ENCODE assay signal across 10 mouse cellular contexts in genomic region chr9:72812594-72813570, GRCm38 (mm10). TPM values are rescaled to one million over a fixed set of nuclear protein-coding genes. Genes with fewer than 3 reads are reported as not detected.
A peak's percentile ranks its signal among the peaks of the same experiment; 100 is the strongest.
DNase-seq lines count a peak whose midpoint lies in the region.
"Had no signal": no experiment of that assay in that cellular context is flagged by ENCODE, and none has a peak within 500 bp of the region (broad histone marks: within the 10 kb centered on the region; RNA-seq: fewer than 3 reads in every experiment).

No protein-coding gene starts in this region.

- peak overlapping the region; percentile 43 for H3K4me3 ChIP-seq in embryonic facial prominence, embryonic 10.5 days
- H3K4me3 ChIP-seq: embryonic facial prominence, embryonic 15.5 days; limb, embryonic 12.5 days had no signal

- peak overlapping the region; percentile 70 for H3K27ac ChIP-seq in embryonic facial prominence, embryonic 10.5 days (replicated peaks)
- H3K27ac ChIP-seq: limb, embryonic 12.5 days had no signal

- peaks cover 59% of the 10 kb centered on the region for H3K36me3 ChIP-seq in embryonic facial prominence, embryonic 10.5 days (replicated peaks)
- H3K36me3 ChIP-seq: embryonic facial prominence, embryonic 15.5 days; limb, embryonic 12.5 days had no signal

- peaks cover 66% of the 10 kb centered on the region for H3K4me1 ChIP-seq in embryonic facial prominence, embryonic 10.5 days

- no peaks in the 10 kb centered on the region for H3K9me3 ChIP-seq in embryonic facial prominence, embryonic 10.5 days
- H3K9me3 ChIP-seq: embryonic facial prominence, embryonic 15.5 days; limb, embryonic 12.5 days had no signal

- 16% methylated on average over 18 of the region's 18 CpGs for WGBS in embryonic facial prominence, embryonic 10.5 days

- DNase-seq in adrenal gland, postnatal 14 days: peak; percentile 26
- no peak for DNase-seq in adrenal gland, postnatal 10 days
- peak; percentile 92 for DNase-seq in 416B (ENCODE audit: low read depth)
- peak; percentile 65 for DNase-seq in embryonic facial prominence, embryonic 10.5 days (ENCODE audit: low spot score)
- peak; percentile 38 to 69 for DNase-seq in kidney, postnatal 25 days
- no peak for DNase-seq in layer of hippocampus, adult 8-10 months (ENCODE audit: low spot score in 2 of 2)
- no peak for DNase-seq in thymus, postnatal 25 days
- DNase-seq in urinary bladder, postnatal 10 days (ENCODE audit: low spot score): no peak

- H3K27me3 ChIP-seq in embryonic facial prominence, embryonic 10.5 days (replicated peaks; ENCODE audit: low read depth, poor library complexity, severe bottlenecking): no peaks in the 10 kb centered on the region
- H3K27me3 ChIP-seq: embryonic facial prominence, embryonic 15.5 days had no signal

RNA-seq across cellular contexts. Expression of gene Prtg, which starts 6.2 kb away (rescaled TPM):
- total RNA-seq in adrenal gland, postnatal 14 days (2021): 0.22 and 0.45 TPM in 2 replicates
- under 1 TPM; 0.45 to 0.61 TPM for total RNA-seq in adrenal gland, postnatal 10 days (2021)
- polyA plus RNA-seq in embryonic facial prominence, embryonic 10.5 days (2016; fragmentation: Nextera tagmentation; extraction: Ambion mirVana): 9.5 and 15.1 TPM in 2 replicates
- 1 to 10 TPM; 2.2 to 2.9 (median 2.7) TPM for total RNA-seq in layer of hippocampus, adult 8-10 months (2022)

Comparison
In these comparisons a context has a peak if more than half of its experiments do, and no peak if none do; other contexts are left out.
1. DNase-seq: peak in adrenal gland, postnatal 14 days (single experiment), 416B (single experiment), embryonic facial prominence, embryonic 10.5 days (single experiment) and kidney, postnatal 25 days (2 of 2); none in adrenal gland, postnatal 10 days (single experiment), layer of hippocampus, adult 8-10 months (0 of 2), thymus, postnatal 25 days (single experiment) and urinary bladder, postnatal 10 days (single experiment).